Mouse (Mus musculus) liver, embryonic 15.5 days (tissue): ENCODE results near the gene Grin2a. TPM values are rescaled to one million over a fixed set of nuclear protein-coding genes. Genes with fewer than 3 reads are reported as not detected.

ENCODE experiments used
- ATAC-seq: fragments of 200-750 bp; cut with Nextera tagmentation; 2 replicates; pipeline ENCODE4 v1.8.0; 2017; ENCODE audit warnings: moderate number of reproducible peaks, mild to moderate bottlenecking, moderate library complexity; ENCODE audit not compliant: insufficient read depth
- H3K27ac ChIP-seq: fragments of 300-500 bp; sonication (generic); replicated peaks from 2 replicates; pipeline ENCODE4 v1.5.1; 2015; ENCODE audit warnings: mild to moderate bottlenecking, inconsistent platforms
- H3K27me3 ChIP-seq: fragments of 300-500 bp; sonication (generic); 2 replicates; pipeline ENCODE4 v1.6.1; 2015; ENCODE audit warnings: mild to moderate bottlenecking, inconsistent platforms
- H3K36me3 ChIP-seq: fragments of 300-500 bp; sonication (generic); replicated peaks from 2 replicates; pipeline ENCODE4 v1.6.1; 2015; ENCODE audit warnings: moderate library complexity, mild to moderate bottlenecking, inconsistent platforms
- H3K4me1 ChIP-seq: fragments of 300-500 bp; sonication (generic); replicated peaks from 2 replicates; pipeline ENCODE4 v1.6.1; 2015; ENCODE audit warnings: inconsistent platforms
- H3K4me2 ChIP-seq: fragments of 300-500 bp; sonication (generic); 2 replicates; pipeline ENCODE4 v1.6.1; 2015; ENCODE audit warnings: moderate library complexity, mild to moderate bottlenecking, inconsistent platforms
- H3K4me3 ChIP-seq: fragments of 300-500 bp; sonication (generic); replicated peaks from 2 replicates; pipeline ENCODE4 v1.5.1; 2015; ENCODE audit warnings: mild to moderate bottlenecking, inconsistent platforms
- H3K9ac ChIP-seq: fragments of 300-500 bp; sonication (generic); 2 replicates; pipeline ENCODE4 v1.6.1; 2015; ENCODE audit warnings: moderate library complexity, mild to moderate bottlenecking, inconsistent platforms
- H3K9me3 ChIP-seq: fragments of 300-500 bp; sonication (generic); replicated peaks from 2 replicates; pipeline ENCODE4 v1.6.1; 2016; ENCODE audit warnings: inconsistent platforms
- WGBS: fragments of 180-500 bp; shearing (Covaris S2); methylation state at CpG from one replicate; pipeline ENCODE4 v1.1.7; 2015; ENCODE audit warnings: mixed read lengths; ENCODE audit not compliant: insufficient replicate concordance; 5-methylcytosine and 5-hydroxymethylcytosine counted together
- polyA plus RNA-seq: library from polyadenylated mRNA; unstranded; fragments of >200 nt; fragmentation: Nextera tagmentation; extraction: Ambion mirVana; gene quantifications from 2 replicates; pipeline ENCODE4 v1.2.1, GENCODE M21; 2015

Gene Grin2a
- polyA plus RNA-seq, 1 experiment from 2014 or later: not detected

GRCm38 (mm10) chr16:9962482-9962881 is 32.9 kb downstream of the Grin2a start:
- Histone ChIP-seq H3K27me3 (no peaks in the 10 kb centered on the region), H3K9me3 (no peaks in the 10 kb centered on the region), H3K36me3 (no peaks in the 10 kb centered on the region), H3K4me2 (no peak overlapping the region), H3K9ac (no peak overlapping the region), H3K4me1 (no peaks in the 10 kb centered on the region), H3K27ac (no peak overlapping the region), H3K4me3 (no peak overlapping the region)
- WGBS: 74% methylated on average over 1 of the region's 1 CpGs
- no peak for ATAC-seq

- 30% methylated on average over 1 of the region's 1 CpGs for WGBS
- H3K4me3 ChIP-seq: no peak overlapping the region
- H3K27me3 ChIP-seq: no peaks in the 10 kb centered on the region
- ATAC-seq: no peak
- no peaks in the 10 kb centered on the region for H3K4me1 ChIP-seq
- no peaks in the 10 kb centered on the region for H3K9me3 ChIP-seq
- no peaks in the 10 kb centered on the region for H3K36me3 ChIP-seq
- H3K27ac ChIP-seq: no peak overlapping the region
- H3K4me2 ChIP-seq: no peak overlapping the region
- H3K9ac ChIP-seq: no peak overlapping the region
Observed at GRCm38 (mm10) chr16:9959340-9959739, 36.0 kb downstream of the Grin2a start.

DNA sequence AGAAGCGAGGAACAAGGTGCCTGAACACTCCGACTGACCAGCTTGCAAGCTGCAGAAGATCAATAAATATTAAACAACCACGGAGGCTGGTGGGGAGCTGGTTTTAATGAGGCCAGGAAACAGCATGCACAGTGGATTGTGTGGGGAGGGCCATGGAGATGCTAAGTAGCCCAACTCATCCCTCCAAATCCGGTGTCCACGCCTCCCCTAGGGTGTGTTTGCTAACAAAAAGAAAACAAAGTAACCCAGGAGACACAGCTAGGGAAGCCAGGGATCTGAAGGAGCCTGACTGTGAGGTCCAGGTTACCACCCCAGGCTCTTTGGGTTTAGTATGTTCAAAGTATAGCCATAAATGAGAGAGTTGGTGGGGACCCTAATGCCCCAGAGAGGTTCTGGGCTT is 41.1 kb downstream of the Grin2a start:
- Histone ChIP-seq H3K36me3 (no peaks in the 10 kb centered on the region), H3K9ac (no peak overlapping the region), H3K4me3 (no peak overlapping the region), H3K27ac (no peak overlapping the region), H3K27me3 (no peaks in the 10 kb centered on the region), H3K9me3 (no peaks in the 10 kb centered on the region), H3K4me1 (no peaks in the 10 kb centered on the region), H3K4me2 (no peak overlapping the region)
- no peak for ATAC-seq
- WGBS: 40% methylated on average over 5 of the region's 5 CpGs

DNA sequence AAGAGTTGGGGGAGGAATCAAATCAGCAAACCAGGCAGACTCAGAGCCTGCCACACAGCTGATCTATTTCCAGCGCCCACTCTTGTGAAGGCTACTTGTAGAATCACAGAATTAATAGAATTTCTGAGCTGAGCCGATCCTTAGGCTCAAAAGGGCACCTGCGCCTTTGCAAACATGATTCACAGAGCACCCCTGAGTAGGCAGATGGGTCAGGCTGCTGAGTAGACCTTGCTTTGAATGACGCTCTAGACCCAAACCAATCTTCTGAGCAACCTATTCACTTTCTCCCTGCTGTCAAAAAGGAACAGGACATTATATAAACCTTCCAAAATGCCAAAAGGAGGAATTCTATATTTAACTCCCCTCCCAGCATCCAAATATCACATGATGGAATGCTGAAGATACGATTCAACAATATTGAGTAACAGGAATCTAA is 41.9 kb downstream of the Grin2a start:
- H3K4me3 ChIP-seq: no peak overlapping the region
- 68% methylated on average over 5 of the region's 5 CpGs for WGBS
- H3K27me3 ChIP-seq: no peaks in the 10 kb centered on the region
- no peak for ATAC-seq
- H3K36me3 ChIP-seq: no peaks in the 10 kb centered on the region
- no peak overlapping the region for H3K27ac ChIP-seq
- H3K9ac ChIP-seq: no peak overlapping the region
- H3K4me1 ChIP-seq: no peaks in the 10 kb centered on the region
- no peak overlapping the region for H3K4me2 ChIP-seq
- H3K9me3 ChIP-seq: no peaks in the 10 kb centered on the region

DNA sequence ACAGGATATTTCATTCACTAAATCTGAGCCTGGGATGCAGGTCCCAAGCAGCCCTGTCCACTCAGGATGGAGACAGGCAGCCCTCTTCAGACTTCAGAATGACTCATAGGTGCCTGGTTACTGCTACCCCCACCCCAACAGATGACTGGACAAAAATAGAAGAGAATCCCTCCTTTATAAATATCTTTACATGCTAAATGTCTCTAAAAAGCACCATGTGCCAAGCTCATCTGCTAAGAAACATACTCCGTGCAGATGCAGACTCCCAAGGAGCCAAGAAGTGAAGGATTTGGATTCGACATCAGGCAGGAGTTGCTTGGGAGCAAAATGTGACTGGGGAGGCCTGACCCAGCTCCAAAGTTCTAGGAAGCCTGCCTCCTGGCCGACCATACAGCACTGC is 46.1 kb downstream of the Grin2a start:
- H3K9me3 ChIP-seq: no peaks in the 10 kb centered on the region
- H3K36me3 ChIP-seq: no peaks in the 10 kb centered on the region
- H3K27ac ChIP-seq: no peak overlapping the region
- no peak overlapping the region for H3K9ac ChIP-seq
- no peak overlapping the region for H3K4me3 ChIP-seq
- 43% methylated on average over 3 of the region's 3 CpGs for WGBS
- H3K4me2 ChIP-seq: no peak overlapping the region
- no peak for ATAC-seq
- no peaks in the 10 kb centered on the region for H3K27me3 ChIP-seq
- no peaks in the 10 kb centered on the region for H3K4me1 ChIP-seq

GRCm38 (mm10) chr16:9947430-9947829 is 47.9 kb downstream of the Grin2a start:
- H3K4me1 ChIP-seq: no peaks in the 10 kb centered on the region
- no peak overlapping the region for H3K9ac ChIP-seq
- H3K27me3 ChIP-seq: no peaks in the 10 kb centered on the region
- no peak for ATAC-seq
- no peak overlapping the region for H3K4me2 ChIP-seq
- no peaks in the 10 kb centered on the region for H3K9me3 ChIP-seq
- H3K36me3 ChIP-seq: no peaks in the 10 kb centered on the region
- no peak overlapping the region for H3K4me3 ChIP-seq
- H3K27ac ChIP-seq: no peak overlapping the region
- WGBS: 52% methylated on average over 3 of the region's 3 CpGs

GRCm38 (mm10) chr16:9944836-9945235 is 50.5 kb downstream of the Grin2a start:
- no peaks in the 10 kb centered on the region for H3K4me1 ChIP-seq
- H3K27me3 ChIP-seq: no peaks in the 10 kb centered on the region
- no peak overlapping the region for H3K27ac ChIP-seq
- H3K4me3 ChIP-seq: no peak overlapping the region
- H3K4me2 ChIP-seq: no peak overlapping the region
- no peaks in the 10 kb centered on the region for H3K36me3 ChIP-seq
- no peak for ATAC-seq
- WGBS: 44% methylated on average over 5 of the region's 5 CpGs
- no peak overlapping the region for H3K9ac ChIP-seq
- no peaks in the 10 kb centered on the region for H3K9me3 ChIP-seq

DNA sequence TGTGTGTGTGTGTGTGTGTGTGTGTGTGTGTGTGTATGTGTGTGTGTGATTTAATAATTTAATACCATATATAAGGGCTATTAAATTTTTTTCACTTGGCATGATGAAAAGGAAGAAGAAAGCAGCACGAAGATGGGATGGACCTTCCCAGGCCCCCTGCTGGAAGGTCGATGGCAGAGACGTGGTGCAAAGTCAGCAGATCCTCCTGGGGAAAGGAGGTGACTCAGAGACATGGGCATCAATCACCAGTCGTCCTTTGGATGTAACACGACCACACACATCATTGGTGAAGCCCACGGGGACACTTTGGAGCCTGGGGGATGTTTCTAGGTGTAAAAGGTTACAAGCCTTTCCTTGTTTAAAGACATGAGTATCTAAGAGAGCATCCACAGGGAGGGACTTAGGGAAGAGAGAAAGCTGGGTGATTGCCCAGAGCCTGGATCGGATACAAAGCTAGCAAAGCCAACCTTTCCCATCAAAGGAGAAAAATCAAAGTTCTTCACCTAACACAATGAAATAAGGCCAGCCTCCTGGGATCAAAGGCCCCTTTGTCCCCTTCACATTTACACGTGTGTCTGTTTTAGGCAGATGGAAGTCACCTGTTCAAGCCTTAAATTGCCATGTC is 53.9 kb downstream of the Grin2a start:
- Histone ChIP-seq H3K9me3 (no peaks in the 10 kb centered on the region), H3K36me3 (no peaks in the 10 kb centered on the region), H3K9ac (no peak overlapping the region), H3K27ac (no peak overlapping the region), H3K27me3 (no peaks in the 10 kb centered on the region), H3K4me1 (no peaks in the 10 kb centered on the region), H3K4me2 (no peak overlapping the region), H3K4me3 (no peak overlapping the region)
- WGBS: 29% methylated on average over 8 of the region's 8 CpGs
- ATAC-seq: no peak

DNA sequence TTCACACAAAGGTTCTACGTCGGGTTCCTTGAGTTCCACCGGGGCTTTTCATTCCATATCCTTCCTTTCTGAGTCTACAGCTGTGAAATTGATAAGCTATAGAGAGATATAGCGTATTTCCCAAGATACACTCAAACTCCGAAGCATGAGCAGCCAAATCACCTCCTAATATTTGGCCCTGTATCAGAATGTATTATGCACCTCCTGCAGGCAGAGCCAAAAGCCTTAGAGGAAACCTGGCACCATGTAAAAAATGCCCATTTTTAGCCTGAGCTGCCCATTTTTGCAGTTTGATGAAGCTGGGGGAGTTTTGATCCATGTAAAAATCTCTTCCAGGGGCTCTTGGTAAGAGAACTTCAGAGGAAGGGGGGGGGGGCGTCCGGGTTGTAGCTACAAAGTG is 54.6 kb downstream of the Grin2a start:
- ATAC-seq: no peak
- Histone ChIP-seq H3K4me2 (no peak overlapping the region), H3K4me3 (no peak overlapping the region), H3K27me3 (no peaks in the 10 kb centered on the region), H3K9ac (no peak overlapping the region), H3K9me3 (no peaks in the 10 kb centered on the region), H3K27ac (no peak overlapping the region), H3K36me3 (no peaks in the 10 kb centered on the region), H3K4me1 (no peaks in the 10 kb centered on the region)
- 67% methylated on average over 7 of the region's 7 CpGs for WGBS

DNA sequence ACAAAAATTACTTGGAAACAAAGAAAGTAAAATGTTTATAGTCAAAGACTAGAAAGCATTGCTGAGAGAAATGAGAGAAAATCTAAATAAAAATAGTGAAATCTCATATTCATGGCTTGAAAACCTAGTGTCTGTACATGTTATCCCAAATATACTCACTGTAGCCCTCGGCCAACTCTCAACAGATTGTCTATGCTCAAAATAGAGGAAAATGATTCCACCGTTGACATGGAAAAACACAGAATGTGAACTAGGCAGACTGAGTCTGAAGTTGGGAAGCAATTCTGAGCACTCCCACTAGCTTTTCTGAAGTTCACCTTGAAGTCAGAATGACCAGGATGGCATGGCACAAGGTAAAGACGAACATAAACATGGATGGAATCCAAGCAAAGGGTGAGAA is 84.7 kb downstream of the Grin2a start:
- Histone ChIP-seq H3K9ac (no peak overlapping the region), H3K4me3 (no peak overlapping the region), H3K4me2 (no peak overlapping the region), H3K27ac (no peak overlapping the region), H3K36me3 (no peaks in the 10 kb centered on the region), H3K27me3 (no peaks in the 10 kb centered on the region), H3K4me1 (no peaks in the 10 kb centered on the region), H3K9me3 (no peaks in the 10 kb centered on the region)
- 51% methylated on average over 3 of the region's 3 CpGs for WGBS
- no peak for ATAC-seq

DNA sequence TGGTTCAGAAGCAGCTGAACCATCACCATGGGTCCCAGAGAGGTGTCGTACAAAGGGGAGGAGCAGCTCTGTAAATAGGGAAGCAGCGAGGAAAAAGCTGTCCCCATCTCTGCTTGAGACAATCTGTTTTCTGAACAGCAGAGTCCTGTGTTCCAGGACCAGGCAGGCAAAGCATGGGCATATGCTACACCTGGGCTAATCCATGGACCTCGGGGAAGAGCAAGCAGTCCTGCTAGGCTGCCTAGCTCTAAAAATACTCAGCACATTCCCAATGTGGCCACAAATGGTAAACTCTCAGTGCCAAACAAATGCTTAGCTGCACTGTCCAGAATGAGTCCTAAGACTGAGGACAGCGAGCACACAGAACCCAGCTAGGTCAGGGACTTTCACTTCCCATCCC is 86.1 kb downstream of the Grin2a start:
- Histone ChIP-seq H3K4me1 (no peaks in the 10 kb centered on the region), H3K27me3 (no peaks in the 10 kb centered on the region), H3K27ac (no peak overlapping the region), H3K9me3 (no peaks in the 10 kb centered on the region), H3K9ac (no peak overlapping the region), H3K4me2 (no peak overlapping the region), H3K36me3 (no peaks in the 10 kb centered on the region), H3K4me3 (no peak overlapping the region)
- WGBS: 55% methylated on average over 4 of the region's 4 CpGs
- no peak for ATAC-seq

- H3K9me3 ChIP-seq: no peaks in the 10 kb centered on the region
- H3K27ac ChIP-seq: no peak overlapping the region
- no peaks in the 10 kb centered on the region for H3K27me3 ChIP-seq
- ATAC-seq: no peak
- H3K4me2 ChIP-seq: no peak overlapping the region
- no peak overlapping the region for H3K9ac ChIP-seq
- H3K36me3 ChIP-seq: no peaks in the 10 kb centered on the region
- no peaks in the 10 kb centered on the region for H3K4me1 ChIP-seq
- 57% methylated on average over 6 of the region's 6 CpGs for WGBS
- H3K4me3 ChIP-seq: no peak overlapping the region
Observed at GRCm38 (mm10) chr16:9904443-9904842, 90.9 kb downstream of the Grin2a start.
